Mouse (Mus musculus): Measurements from ENCODE around the gene Pttg1ip.

Pttg1ip gene

DNA sequence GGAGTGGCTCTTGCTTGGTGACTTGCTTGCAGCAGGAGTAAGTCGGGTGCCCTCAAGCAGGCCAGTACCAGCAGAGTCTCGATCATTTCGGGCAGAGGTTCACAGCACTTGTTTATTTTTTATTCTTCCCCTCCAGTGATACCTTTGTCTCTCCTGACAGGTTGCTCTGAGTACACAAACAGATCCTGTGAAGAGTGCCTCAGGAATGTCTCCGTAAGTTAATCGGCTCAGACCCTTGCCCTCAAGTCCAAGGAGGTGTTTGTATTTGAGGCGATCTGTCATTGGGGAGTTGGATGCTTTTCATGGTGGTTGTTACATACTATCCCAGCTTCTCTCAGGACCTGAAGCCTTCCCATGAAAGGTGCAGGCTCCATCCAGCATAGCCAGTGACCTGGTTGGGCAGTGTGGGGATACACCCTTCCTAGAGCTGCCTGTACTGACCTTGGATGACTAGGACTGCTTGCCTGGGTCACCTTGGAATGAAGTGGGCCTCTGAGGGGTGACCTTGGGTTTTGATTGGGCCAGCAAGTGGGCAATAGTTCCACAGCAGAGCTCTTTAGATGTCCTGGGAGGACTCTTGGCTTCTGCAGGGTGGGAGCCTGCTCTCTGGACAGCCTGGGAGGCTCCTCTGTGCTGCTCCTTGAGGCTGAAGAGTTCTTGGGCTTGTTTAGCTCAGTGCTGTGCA is 5.7 kb downstream of the Pttg1ip start:
- no peak for TF ChIP-seq GATA4 (IDR thresholded peaks at IDR 0.05; ENCODE audit: insufficient replicate concordance, low read length)

- TF ChIP-seq GATA4 (IDR thresholded peaks at IDR 0.05; ENCODE audit: insufficient replicate concordance, low read length) = no peak
These were observed 6.5 kb downstream of the Pttg1ip start for GRCm38 (mm10) chr10:77588036-77588435.

GRCm38 (mm10) chr10:77589117-77589516 is 7.6 kb downstream of the Pttg1ip start:
- peak; percentile 41; the same call in 1 of the 2 replicates for TF ChIP-seq GATA4 (IDR thresholded peaks at IDR 0.05; ENCODE audit: insufficient replicate concordance, low read length)

- TF ChIP-seq GATA4 (IDR thresholded peaks at IDR 0.05; ENCODE audit: insufficient replicate concordance, low read length) = no peak
These were observed 8.2 kb downstream of the Pttg1ip start for GRCm38 (mm10) chr10:77589749-77590148.

DNA sequence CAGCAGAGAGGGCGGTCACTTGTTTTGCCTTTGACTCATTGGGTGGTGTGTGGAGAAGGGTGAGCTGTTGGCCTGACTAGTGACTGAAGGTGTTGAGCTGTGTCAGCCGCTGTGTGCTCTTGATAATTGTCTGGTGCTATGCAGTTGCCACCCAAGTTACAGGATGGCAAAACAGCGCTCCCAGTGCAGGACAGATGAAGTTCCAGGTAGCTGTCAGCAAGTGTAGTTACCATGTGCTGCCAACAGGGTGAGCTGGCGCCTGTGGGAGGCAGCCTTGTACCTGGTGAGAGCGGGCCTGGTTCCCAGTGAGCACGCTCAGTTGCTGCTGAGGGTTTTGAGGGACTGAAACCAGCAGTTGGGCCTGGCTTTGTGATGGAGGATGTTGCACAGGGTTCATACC is 9.3 kb downstream of the Pttg1ip start:
- TF ChIP-seq GATA4 (IDR thresholded peaks at IDR 0.05; ENCODE audit: insufficient replicate concordance, low read length) = no peak

DNA sequence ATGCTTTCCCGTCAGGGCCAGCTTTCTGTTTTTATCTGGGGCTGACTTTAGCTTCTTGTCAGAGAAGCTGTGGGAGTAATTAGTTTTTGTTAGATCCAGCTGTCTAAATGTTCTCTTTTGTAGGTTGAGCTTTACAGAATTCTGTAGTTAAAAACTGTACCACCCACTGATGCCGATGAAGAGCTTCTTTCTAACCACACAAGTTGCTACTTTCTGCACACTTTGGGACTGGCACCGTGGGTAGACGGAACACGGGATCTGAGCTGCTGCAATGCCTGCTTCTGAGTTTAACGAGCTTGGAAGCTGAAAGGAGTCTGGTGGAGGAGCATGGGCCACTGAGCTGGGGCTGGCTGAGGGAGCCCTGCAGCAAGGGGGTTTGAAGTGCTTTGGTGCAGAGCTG is 10.0 kb downstream of the Pttg1ip start:
- TF ChIP-seq GATA4 (IDR thresholded peaks at IDR 0.05; ENCODE audit: insufficient replicate concordance, low read length) = no peak

- TF ChIP-seq GATA4 (IDR thresholded peaks at IDR 0.05; ENCODE audit: insufficient replicate concordance, low read length) = no peak
These were observed 14.5 kb downstream of the Pttg1ip start for GRCm38 (mm10) chr10:77596060-77596459.

DNA sequence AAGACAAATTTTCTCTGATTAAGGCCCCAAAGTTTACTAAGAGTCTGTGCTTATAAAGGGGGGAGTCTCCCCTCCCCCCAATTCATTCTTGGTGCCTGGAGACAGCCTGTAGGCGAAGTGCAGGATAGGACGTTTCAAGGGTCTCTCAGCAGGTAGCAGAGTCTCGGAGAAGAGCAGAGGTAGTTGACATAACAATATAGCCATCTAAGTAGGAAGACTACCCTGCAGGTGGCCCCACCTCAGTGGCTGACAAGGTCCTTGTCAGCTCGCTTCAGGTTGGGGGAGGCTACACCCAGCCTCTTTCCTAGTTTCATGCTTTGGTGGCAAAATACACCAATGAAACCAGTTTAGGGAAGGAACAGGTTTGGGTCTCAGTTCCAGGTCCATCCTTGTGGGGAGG is 21.5 kb downstream of the Pttg1ip start:
- no peak for TF ChIP-seq GATA4 (IDR thresholded peaks at IDR 0.05; ENCODE audit: insufficient replicate concordance, low read length)

GRCm38 (mm10) chr10:77604111-77604510 is 22.6 kb downstream of the Pttg1ip start:
- no peak for TF ChIP-seq GATA4 (IDR thresholded peaks at IDR 0.05; ENCODE audit: insufficient replicate concordance, low read length)

GRCm38 (mm10) chr10:77604958-77605357 is 23.4 kb downstream of the Pttg1ip start:
- no peak for TF ChIP-seq GATA4 (IDR thresholded peaks at IDR 0.05; ENCODE audit: insufficient replicate concordance, low read length)

DNA sequence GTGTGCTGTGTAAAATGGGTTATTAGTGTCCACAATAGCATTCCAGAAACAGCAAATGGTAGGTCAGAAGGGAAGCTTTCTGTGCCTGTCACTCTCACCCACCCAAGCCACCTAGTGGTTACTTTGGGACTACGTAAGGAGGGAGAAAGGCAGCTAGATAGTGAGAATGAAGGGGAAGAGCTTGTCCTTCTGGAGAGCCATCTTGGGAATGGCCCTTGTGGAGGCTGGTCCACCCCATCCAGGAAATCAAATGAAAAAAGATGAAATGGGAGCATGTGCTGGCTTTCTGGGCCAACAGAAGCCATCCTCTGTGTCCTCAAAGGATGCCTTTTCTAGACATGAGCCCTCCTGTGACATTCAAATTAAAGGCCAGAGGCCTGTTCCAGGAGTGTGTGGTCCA is 23.8 kb downstream of the Pttg1ip start:
- no peak for TF ChIP-seq GATA4 (IDR thresholded peaks at IDR 0.05; ENCODE audit: insufficient replicate concordance, low read length)

DNA sequence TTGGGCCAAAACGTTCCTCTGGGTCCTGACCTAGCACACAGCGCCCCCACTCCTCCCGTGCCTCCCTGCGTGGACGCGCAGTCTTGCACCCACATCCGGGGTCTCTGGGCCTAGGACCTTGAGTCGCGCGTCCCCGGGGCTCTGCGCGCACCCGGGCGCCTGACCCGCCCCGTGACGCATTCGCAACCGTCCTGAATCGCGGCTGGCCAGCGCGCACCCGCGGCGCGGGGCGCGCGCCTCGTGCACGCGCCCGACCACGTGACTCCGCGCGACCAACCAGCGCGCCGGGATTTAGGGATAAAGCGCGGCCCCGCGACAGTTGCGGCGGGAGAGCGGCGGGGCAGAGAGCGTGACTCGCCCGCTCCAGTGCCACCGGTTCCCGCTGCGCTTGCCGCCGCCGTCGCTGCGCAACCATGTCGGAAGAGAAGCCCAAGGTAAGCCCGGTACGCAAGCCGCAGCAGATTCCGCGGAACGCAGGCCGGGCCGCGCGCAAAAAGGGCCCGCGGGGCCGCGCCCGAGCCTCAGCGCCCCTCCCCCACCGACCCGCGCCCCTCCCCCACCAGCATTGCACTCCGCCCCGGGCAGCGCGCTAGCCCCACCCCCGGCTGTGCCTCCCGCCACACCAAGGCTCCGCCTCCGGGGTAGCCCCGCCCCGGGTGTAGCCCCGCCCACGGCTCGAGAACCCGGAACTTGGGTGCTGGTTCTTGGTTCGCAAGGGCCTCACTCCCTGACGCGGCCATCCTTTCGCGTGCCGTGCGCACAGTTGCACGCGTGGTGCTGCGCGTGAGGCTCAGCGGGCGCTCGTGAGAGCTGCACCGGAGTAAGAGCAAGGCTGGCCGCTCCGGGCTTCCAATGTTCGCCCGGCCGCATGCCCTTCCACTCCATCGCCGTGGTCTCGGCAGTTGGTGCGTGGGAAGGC is 24.6 kb downstream of the Pttg1ip start, which contains the start of the genes Sumo3 and Gm49325:
Gene Sumo3 (plus strand): TSS at position 190 of the 919 bp plus-strand sequence.
Gene Gm49325 (plus strand): TSS at position 290 of the 919 bp plus-strand sequence.
- TF ChIP-seq GATA4 (IDR thresholded peaks at IDR 0.05; ENCODE audit: insufficient replicate concordance, low read length) = no peak

DNA sequence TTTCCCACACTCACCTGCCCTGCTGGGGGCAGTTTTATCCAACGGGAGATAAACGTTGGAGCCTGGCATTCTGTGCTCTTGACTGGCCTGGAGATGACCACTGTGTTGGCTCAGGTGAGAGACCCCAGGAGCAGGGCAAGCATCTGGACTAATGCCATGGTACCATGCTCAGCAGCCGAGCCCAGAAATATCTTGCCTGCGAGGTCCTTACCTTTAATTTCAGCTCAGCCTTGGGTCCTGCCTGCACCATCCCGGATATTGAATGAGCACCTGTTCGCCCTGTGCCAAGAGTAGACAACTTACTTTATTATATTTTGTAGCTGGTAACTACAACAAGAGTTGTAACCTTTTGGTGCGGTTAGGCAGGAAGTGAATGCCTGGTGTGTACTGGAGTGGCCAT is 25.3 kb downstream of the Pttg1ip start:
- no peak for TF ChIP-seq GATA4 (IDR thresholded peaks at IDR 0.05; ENCODE audit: insufficient replicate concordance, low read length)

- TF ChIP-seq GATA4 (IDR thresholded peaks at IDR 0.05; ENCODE audit: insufficient replicate concordance, low read length) = no peak
These were observed 25.9 kb downstream of the Pttg1ip start for GRCm38 (mm10) chr10:77607441-77607840.

- no peak for TF ChIP-seq GATA4 (IDR thresholded peaks at IDR 0.05; ENCODE audit: insufficient replicate concordance, low read length)
These were observed 27.1 kb downstream of the Pttg1ip start for GRCm38 (mm10) chr10:77608589-77608988.
